Mouse (Mus musculus): ENCODE data around the gene Vmn1r220.
"Not testable (repeated sequence)": the region's sequence is repeated elsewhere in the genome, so short reads cannot be mapped to it uniquely, and the experiment has no call there.

Gene Vmn1r220

GRCm38 (mm10) chr13:23187875-23188274 lies at the start of gene Vmn1r220:
TSS of gene Vmn1r220 (minus strand) at chr13:23187975.
- DNase-seq (ENCODE audit: low spot score), result no peak

GRCm38 (mm10) chr13:23235847-23236246 lies 48.1 kb upstream of the Vmn1r220 start, which contains the start of gene Vmn1r222:
TSS of gene Vmn1r222 (minus strand) at chr13:23235947.
- not testable (repeated sequence) for DNase-seq (ENCODE audit: low spot score)

- DNase-seq (ENCODE audit: low spot score), result not testable (repeated sequence)
These were observed 26.1 kb upstream of the Vmn1r220 start, which contains the start of gene Vmn1r221 for GRCm38 (mm10) chr13:23213827-23214226. TSS of gene Vmn1r221 (plus strand) at chr13:23214127.

GRCm38 (mm10) chr13:23203885-23204284 lies 16.1 kb upstream of the Vmn1r220 start:
- DNase-seq (ENCODE audit: low spot score), result not testable (repeated sequence)

- DNase-seq (ENCODE audit: low spot score), result not testable (repeated sequence)
These were observed 21.3 kb downstream of the Vmn1r220 start for GRCm38 (mm10) chr13:23166471-23166870.

- no peak for DNase-seq (ENCODE audit: low spot score)
These were observed 28.8 kb downstream of the Vmn1r220 start, which contains the start of gene Vmn1r219 for GRCm38 (mm10) chr13:23159012-23159411. TSS of gene Vmn1r219 (plus strand) at chr13:23159312.

GRCm38 (mm10) chr13:23157848-23158247 lies 29.9 kb downstream of the Vmn1r220 start:
- peak; percentile 6 for DNase-seq (ENCODE audit: low spot score)

- no peak for DNase-seq (ENCODE audit: low spot score)
These were observed 48.9 kb downstream of the Vmn1r220 start for GRCm38 (mm10) chr13:23138880-23139279.

GRCm38 (mm10) chr13:23133501-23133900 lies 54.3 kb downstream of the Vmn1r220 start:
- DNase-seq (ENCODE audit: low spot score), result no peak

GRCm38 (mm10) chr13:23133099-23133498 lies 54.7 kb downstream of the Vmn1r220 start, which contains the start of gene Vmn1r218:
TSS of gene Vmn1r218 (plus strand) at chr13:23133155.
- DNase-seq (ENCODE audit: low spot score), result no peak
